Mouse (Mus musculus) Patski (cell line): ENCODE measurements around the gene Ltbp2. TPM values are rescaled to one million over a fixed set of nuclear protein-coding genes. Genes with fewer than 3 reads are reported as not detected.
A peak's percentile ranks its signal among the peaks of the same experiment; 100 is the strongest.

ENCODE experiments used
- ATAC-seq: fragments of 100-300 bp; one replicate; pipeline ENCODE4 v1.8.0; 2021
- CTCF ChIA-PET: fragments of 350-600 bp; sonication (Branson Sonifier 250); formaldehyde crosslinking; loops from one replicate; lab custom pipeline; 2022; ENCODE audit warnings: inconsistent platforms; lab: Charles Lee
- POLR2A ChIA-PET: fragments of 350-600 bp; sonication (Branson Sonifier 250); formaldehyde crosslinking; loops from one replicate; lab custom pipeline; 2022; ENCODE audit warnings: antibody characterized with exemption, inconsistent platforms; lab: Charles Lee
- DNase-seq: peaks from one replicate; pipeline ENCODE4 v3.0.0-alpha.2; 2011; ENCODE audit warnings: low read depth, low spot score
- H3K27me3 ChIP-seq: fragments of 371-371 bp; one replicate; pipeline ENCODE4 v1.5.1; 2021
- CTCF ChIP-seq: fragments of 100-300 bp; IDR thresholded peaks from one replicate; pipeline ENCODE4 v1.5.1; 2021
- in situ Hi-C: fragments of 300-500 bp; cut with MboI; formaldehyde crosslinking; loops from 3 replicates; pipeline ENCODE4 v1.11.1; 2018; ENCODE audit warnings: low pct_unique_long_range_greater_than_20kb, mixed read lengths
- polyA plus RNA-seq: library from polyadenylated mRNA; unstranded; gene quantifications from one replicate; pipeline ENCODE4 v1.2.3, GENCODE M21; 2021

Gene Ltbp2
- polyA plus RNA-seq, 1 experiment from 2014 or later: 19.0 TPM

DNA sequence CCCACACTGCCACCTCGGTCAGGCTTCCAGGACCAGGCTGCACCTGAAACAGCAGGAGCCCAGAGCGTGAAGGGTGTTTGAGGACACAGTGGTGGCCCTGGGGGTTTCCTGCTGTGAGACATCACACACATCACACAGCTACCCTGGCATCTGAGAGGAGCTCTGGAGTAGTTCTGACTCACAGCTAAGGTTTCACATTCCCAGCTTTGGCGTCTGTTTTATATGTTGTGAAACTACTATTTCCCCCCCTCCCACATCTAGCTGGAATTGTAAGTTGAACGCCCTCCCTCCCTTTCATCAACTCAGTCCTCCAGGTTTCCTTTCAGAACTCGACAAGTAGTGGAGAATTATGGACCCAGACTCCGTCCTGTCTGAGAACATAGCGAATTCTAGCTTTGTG lies 111.6 kb downstream of the Ltbp2 start:
- TF ChIP-seq CTCF: no peak
- ChIA-PET CTCF (interaction anchor here (1.0 kb wide), 1 partner anchor 111 kb away, joined by 3 read pairs; no protein-coding TSS in a partner anchor), POLR2A (no interaction called here)
- DNase-seq: no peak
- no peak for ATAC-seq
- in situ Hi-C loops: no loop called here
- H3K27me3 ChIP-seq: no peaks in the 10 kb centered on the region

DNA sequence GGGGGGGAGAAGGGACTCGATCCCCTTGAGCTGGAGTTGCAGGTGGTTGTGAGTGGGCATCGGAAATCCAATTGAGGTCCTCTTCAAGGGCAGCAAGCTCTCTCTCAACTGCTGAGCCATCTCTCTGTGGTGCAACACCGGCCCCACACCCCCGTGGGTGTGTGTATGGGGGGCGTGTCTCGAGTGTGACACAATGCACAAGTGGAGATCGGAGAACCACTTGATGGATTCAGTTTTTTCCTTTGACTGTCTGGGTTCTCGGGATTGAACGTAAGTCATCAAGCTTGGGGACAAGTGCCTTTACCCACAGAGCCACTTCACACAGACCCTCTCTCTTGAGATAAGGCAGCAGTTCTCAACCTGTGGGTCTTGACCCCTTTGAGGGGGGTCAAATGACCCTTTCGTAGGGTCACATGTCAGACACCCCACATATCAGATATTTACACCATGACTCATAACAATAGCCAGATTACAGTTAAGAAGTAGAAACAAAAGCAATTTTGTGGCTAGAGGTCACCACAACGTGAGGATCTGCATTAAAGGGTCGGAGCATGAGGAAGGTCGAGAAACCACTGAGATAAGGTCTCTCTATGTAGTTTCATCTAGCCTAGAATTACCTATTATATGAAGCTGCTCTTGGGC lies 112.6 kb downstream of the Ltbp2 start:
- POLR2A ChIA-PET: interaction anchor here (1.1 kb wide), 1 partner anchor 9 kb away, joined by 3 read pairs; the partner anchor contains the start of genes Isca2 and Npc2
- no peak for TF ChIP-seq CTCF

DNA sequence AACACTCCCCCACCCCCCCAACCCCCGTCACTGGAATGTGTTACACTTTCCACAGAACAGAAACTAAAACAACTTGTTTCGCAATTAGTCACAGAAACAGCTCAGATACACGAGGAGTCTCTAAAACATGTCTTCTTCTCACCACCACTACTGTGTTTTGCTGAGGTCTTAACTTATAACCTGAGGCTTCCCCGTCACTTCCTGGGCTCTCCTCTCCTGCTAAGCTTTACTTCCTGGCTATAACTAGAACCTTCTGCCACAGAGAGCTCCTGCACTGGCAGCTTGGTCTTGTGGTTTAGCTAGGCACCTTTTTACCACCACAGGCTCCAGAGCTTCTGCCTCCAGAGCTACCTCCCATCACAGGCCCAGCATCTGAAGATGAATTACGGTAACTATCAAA lies 113.8 kb downstream of the Ltbp2 start:
- no peak for TF ChIP-seq CTCF
- in situ Hi-C loops: no loop called here
- ATAC-seq (no peak), DNase-seq (no peak)
- ChIA-PET POLR2A (interaction anchor here (0.6 to 1.1 kb wide), 2 partner anchors 10 to 54 kb away, joined by 3 read pairs; partner anchors contain the start of genes Isca2 and Npc2), CTCF (interaction anchor here (0.8 kb wide), 1 partner anchor 8 kb away, joined by 3 read pairs; no protein-coding TSS in a partner anchor)
- H3K27me3 ChIP-seq: no peaks in the 10 kb centered on the region

More for the DNA sequence above, 112.6 kb downstream of the Ltbp2 start:
- DNase-seq (no peak), ATAC-seq (no peak)
- H3K27me3 ChIP-seq: no peaks in the 10 kb centered on the region
- CTCF ChIA-PET: interaction anchor here (0.9 to 1.0 kb wide), 2 partner anchors 110 to 213 kb away, joined by 3 read pairs; no protein-coding TSS in a partner anchor
- in situ Hi-C loops: no loop called here

DNA sequence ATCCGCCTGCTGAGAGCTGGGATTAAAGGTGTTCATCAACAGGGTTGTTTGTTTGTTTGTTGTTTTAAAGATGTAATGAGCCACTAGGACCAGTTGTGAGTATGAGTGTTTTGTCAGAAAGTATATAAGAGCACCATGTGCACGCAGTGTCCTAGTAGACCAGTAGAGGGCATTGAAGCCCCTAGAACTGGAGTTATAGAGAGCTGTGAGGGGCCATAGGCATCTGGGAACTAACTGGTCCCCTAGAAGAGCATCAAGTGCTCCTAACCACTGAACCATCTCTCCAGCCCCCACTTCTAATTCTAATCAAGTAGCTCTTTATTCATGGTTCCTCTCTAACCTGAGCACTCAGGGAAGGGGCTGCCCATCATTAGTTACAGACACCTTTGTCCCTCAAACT lies 117.3 kb downstream of the Ltbp2 start:
- peak; percentile 72 for TF ChIP-seq CTCF
- ChIA-PET POLR2A (no interaction called here), CTCF (interaction anchor here (0.8 to 1.1 kb wide), 2 partner anchors 12 to 24 kb away, joined by 3 to 4 read pairs; no protein-coding TSS in a partner anchor)
- H3K27me3 ChIP-seq: no peaks in the 10 kb centered on the region
- no peak for ATAC-seq
- in situ Hi-C loops: no loop called here
- no peak for DNase-seq

DNA sequence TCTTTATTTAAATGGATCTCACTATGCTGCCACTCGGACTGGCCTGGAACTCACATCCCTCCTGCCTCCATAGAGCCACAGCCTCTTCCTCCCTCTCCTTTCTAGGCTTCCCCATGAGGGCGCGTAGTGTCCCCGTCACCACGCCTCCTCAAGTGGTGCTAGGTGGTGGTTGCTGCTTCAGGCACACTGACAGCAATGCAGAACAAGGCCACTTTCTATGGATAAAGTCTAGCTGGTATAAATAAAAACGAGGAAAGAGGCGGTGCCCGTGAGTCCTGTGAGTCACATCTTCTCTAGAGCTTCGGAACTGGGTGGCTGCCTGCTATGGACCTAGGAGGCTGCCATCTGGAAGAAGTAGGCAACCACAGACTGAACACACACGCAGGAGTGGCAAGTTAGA lies 120.3 kb downstream of the Ltbp2 start:
- no peaks in the 10 kb centered on the region for H3K27me3 ChIP-seq
- ATAC-seq (no peak), DNase-seq (no peak)
- in situ Hi-C loops: no loop called here
- ChIA-PET CTCF (interaction anchor here (1.4 to 3.9 kb wide), 2 partner anchors 42 to 103 kb away, joined by 3 to 30 read pairs; no protein-coding TSS in a partner anchor), POLR2A (no interaction called here)
- no peak for TF ChIP-seq CTCF

DNA sequence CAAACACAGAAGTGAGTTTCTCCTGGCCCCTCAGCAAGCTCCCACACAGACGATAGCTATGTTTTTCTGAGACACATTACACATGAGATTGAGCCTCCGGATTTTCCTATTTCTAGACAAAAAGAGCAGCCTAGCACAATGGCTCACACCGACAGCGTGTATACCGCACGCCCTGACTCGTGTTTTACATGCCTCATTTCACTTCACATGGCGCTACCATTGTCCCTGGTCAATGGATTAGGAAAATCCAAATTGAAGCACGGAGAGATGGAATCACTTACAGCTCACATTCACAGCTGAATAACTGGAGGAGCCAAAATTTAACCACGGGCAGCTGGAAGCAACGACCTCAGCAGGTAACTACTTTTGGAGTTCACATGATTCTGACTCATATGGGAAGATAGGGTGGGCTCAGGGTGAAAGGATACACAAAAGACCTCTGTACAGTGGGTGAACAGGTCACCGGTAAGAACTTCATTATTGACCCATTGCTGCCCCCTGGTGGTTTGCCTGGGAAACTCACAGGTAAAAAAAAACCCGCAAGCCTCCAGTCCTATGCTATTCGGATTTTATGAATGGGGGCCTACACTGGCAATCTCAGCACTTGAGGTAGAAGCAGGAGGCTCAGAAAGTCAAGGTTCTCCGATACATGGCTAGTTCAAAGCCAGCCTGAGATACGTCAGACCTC lies 121.2 kb downstream of the Ltbp2 start:
- peak; percentile 74 for TF ChIP-seq CTCF
- no peaks in the 10 kb centered on the region for H3K27me3 ChIP-seq
- ATAC-seq: no peak
- POLR2A ChIA-PET: no interaction called here
- in situ Hi-C loops: no loop called here
- CTCF ChIA-PET: interaction anchor here (0.8 to 3.9 kb wide), 7 partner anchors 14 to 102 kb away, joined by 3 to 30 read pairs (median 3); no protein-coding TSS in a partner anchor
- DNase-seq: no peak

DNA sequence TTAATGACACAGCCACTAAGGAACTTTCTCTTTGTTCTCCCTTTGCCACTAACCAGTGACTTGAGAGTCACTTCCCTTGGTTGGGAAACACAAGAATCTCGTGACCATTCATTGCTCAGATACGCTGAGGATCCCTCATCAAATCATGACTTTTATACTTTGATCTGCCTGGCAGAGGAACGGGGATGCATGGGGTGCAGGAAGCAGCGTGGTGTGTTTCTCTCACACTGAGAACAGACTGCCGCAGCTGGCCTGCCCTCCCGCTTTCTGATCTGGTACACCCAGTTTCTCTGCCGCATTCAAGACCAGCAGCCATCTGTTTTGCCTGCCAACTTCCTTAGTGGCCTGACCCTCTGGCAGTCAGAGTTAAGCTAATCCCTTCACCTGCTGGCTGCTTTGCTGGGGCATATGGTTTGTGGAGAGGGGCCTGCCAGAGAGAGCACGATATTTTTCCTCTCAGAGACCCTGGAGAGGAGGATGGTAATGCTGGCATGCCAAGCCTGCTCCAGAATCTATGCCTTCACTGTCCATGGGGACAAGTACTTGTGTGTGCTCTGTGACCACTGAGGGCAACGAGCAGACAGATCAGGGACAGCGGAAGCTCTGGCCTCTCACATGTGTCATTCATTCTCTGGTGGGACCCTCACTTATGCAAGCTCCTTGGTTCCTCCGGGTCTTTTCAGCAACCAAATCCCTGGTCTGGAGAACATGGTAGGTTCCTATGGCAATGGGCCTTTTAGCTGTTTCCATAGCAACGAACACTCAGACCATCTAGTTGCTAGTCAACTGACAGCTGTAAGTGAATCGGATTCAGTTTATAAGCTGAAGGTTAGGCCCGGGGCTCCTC lies 124.0 kb downstream of the Ltbp2 start:
- H3K27me3 ChIP-seq: peaks cover 13% of the 10 kb centered on the region
- CTCF ChIA-PET: interaction anchor here (3.9 kb wide), 1 partner anchor 99 kb away, joined by 30 read pairs; no protein-coding TSS in a partner anchor
- DNase-seq (no peak), ATAC-seq (no peak)
- POLR2A ChIA-PET: interaction anchor here (0.6 to 0.7 kb wide), 2 partner anchors 46 to 1031 kb away, joined by 3 to 6 read pairs; no protein-coding TSS in a partner anchor
- TF ChIP-seq CTCF: no peak
- in situ Hi-C loops: loop anchor here (5.0 kb wide), 1 partner anchor 100 kb away; no protein-coding TSS in a partner anchor

DNA sequence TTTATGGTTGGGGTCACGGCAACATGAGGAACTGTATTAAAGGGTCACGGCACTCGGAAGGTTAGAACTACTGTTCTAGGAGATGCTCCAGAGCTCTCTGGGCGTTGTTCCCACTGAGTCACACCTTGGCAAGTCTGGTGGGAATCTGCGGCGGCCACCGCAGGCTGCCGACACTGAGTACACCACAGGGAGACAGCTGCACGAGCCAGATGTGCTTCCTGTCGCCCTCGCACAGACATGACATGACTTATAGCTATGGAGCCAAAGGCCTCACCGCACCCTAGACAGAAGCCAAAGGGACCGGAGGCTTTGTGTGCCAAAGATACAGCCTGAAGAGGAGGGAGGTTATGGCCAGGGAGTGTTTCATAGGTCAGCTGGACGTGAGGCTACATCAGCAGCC lies 125.7 kb downstream of the Ltbp2 start:
- ChIA-PET CTCF (interaction anchor here (1.3 kb wide), 1 partner anchor 97 kb away, joined by 7 read pairs; no protein-coding TSS in a partner anchor), POLR2A (no interaction called here)
- in situ Hi-C loops: loop anchor here (5.0 kb wide), 1 partner anchor 98 kb away; no protein-coding TSS in a partner anchor
- no peak for DNase-seq
- H3K27me3 ChIP-seq: peaks cover 13% of the 10 kb centered on the region
- no peak for ATAC-seq
- TF ChIP-seq CTCF: no peak

DNA sequence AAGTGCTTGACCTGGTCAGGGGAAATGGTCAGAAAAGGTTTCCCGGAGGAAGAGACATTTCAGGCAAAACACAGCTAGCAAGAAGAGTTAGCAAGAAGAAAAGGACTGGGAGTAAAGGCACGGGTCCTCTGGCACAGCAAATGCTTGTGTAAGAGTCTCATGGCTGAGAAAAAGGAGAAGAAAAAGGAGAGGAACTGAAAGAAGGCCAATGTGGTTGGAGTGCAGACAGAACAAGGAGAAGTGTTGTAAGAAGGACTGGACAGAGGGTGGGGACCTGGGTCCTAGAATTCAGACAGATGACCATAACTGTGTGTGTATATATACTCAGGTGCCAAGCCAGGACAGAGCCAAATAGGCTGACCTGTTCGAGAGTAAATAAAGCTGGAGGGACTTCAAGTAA lies 128.2 kb downstream of the Ltbp2 start:
- ATAC-seq: no peak

DNA sequence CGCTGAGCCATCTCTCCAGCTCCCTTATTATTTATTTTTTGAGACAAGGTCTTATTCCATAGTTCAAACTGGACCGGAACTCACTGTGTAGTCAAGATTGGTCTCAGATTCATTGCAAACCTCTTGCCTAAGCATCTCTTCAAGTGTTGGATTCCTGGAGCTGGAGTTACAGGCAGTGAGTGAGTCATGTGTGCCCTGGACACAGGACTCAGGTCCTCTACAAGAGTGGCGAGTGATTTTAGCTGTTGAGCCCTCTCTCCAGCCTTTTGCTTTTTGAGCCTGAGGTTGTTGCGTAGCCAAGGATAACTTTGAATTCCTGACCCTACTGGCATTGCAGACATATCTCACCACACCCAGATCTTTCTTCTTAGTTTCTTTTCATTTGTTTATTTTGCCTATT lies 130.6 kb downstream of the Ltbp2 start:
- no peak for TF ChIP-seq CTCF
- in situ Hi-C loops: no loop called here
- no peak for DNase-seq
- H3K27me3 ChIP-seq: peaks cover 13% of the 10 kb centered on the region
- ChIA-PET CTCF (no interaction called here), POLR2A (no interaction called here)
- ATAC-seq: no peak

More for the DNA sequence above, 128.2 kb downstream of the Ltbp2 start:
- no peak for TF ChIP-seq CTCF
- ChIA-PET CTCF (no interaction called here), POLR2A (no interaction called here)
- in situ Hi-C loops: no loop called here
- DNase-seq: no peak
- H3K27me3 ChIP-seq: peaks cover 13% of the 10 kb centered on the region
